Mouse (Mus musculus) neutrophil, adult 5-6 weeks (primary cell): ENCODE measurements around the gene Sav1. TPM values are rescaled to one million over a fixed set of nuclear protein-coding genes. Genes with fewer than 3 reads are reported as not detected.

ENCODE experiments used
- ATAC-seq: fragments of 151-379, 151-347 bp; 2 replicates; pipeline ENCODE4 v1.8.0; 2017; ENCODE audit warnings: mild to moderate bottlenecking, moderate TSS enrichment; ENCODE audit not compliant: insufficient number of reproducible peaks, poor library complexity, low FRiP score, severe bottlenecking; ENCODE audit errors: extremely low read depth
- total RNA-seq: library from RNA; stranded (forward); fragments of 200-1000 nt; gene quantifications from 2 replicates; pipeline ENCODE4 v1.2.3, GENCODE M21; 2017

Sav1 gene
- total RNA-seq, result 52.9 and 63.2 TPM in 2 replicates

DNA sequence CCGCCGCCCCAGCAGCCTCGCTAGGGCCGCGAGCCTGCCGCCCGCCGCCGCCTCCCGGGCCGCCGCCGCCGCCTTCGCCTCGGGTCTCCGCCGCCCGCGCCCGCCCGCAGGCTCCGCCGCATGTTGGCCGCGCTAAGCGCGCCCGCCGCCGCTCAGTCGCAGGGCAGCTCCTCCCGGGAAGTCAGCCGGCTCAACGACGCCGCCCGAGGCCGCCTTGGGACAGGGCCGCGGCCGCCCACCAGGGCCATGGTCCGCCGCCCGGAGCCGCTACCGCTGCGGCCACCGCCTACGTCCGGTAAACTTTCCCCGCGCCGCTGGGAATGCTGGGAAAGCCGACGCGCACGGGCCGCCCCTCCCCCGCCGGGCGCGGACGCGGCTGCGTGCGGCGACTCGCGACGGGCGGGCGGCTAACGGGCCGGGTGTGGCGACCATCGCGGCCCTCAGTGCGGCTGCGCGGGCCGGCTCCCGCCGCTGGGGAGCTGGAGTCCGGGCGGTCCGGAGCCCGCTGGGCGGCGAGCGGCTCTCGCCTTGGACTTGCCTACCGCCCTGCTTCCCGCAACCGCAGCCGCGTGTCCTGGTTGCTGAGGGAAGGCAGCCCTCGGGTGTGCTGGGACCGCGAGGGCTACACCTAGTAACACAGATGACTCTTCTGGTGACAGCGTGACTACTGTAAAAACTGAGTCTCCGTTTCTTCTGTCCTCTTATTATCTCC, at the start of gene Sav1:
Sav1 (minus strand) TSS at position 217 of the 712 bp plus-strand sequence.
- peak; percentile 54 for ATAC-seq

DNA sequence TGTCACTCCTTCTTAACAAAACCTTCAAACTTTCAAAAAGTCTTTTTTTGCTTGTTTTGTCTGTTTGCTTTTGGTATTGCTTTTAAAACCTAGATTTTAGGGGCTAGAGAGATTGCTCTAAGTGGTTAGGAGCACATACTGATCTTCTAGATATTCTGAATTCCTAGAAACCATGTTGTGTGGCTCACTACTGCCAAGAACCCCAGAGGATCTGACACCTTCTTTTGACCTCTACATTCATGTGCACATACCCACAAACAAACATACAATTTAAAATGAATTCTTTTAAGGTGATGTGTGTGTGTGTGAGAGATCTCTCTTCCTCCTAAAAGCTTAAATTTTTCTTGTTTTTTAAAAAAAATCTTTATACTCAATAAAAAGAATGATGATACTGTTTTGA, 39.4 kb upstream of the Sav1 start:
- ATAC-seq, result no peak

DNA sequence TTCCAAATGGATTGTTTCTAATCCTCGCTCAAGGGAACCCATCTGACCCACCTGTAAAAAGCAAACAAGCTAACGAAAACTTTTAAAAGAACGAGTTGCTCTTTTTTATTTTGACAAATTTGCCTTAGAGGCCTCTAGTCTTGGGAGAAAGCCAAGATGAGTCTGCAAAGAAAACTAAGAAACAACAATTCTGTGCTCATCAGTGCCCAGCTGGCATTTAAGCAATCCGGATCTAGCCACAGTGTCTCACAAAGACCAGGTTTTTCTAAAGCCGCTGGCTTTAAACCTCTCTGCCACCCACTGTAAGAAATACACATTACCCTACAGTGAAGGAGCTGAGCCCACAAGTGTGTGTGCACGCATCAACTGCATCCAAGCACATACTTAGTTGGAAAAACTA, 38.6 kb upstream of the Sav1 start:
- no peak for ATAC-seq

DNA sequence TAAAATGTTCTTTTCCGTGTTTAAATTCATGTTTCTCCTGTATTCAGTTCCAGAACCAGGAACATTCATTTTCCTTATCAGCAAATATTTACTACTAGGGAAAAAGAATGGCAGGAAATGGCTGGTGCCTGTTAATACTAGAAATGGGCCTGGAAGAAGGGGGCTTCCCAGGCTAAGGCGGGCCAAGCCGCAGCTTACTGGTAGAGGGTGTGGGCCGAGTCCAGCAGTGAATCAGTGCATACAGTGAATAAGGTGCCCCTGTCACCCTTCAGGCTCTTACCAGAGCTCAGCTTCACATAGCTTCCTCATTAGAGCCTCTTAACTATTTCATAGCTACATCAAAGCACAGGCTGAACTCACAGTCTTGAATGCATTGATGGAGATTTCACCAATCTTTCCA, 36.8 kb upstream of the Sav1 start:
- ATAC-seq, result no peak

DNA sequence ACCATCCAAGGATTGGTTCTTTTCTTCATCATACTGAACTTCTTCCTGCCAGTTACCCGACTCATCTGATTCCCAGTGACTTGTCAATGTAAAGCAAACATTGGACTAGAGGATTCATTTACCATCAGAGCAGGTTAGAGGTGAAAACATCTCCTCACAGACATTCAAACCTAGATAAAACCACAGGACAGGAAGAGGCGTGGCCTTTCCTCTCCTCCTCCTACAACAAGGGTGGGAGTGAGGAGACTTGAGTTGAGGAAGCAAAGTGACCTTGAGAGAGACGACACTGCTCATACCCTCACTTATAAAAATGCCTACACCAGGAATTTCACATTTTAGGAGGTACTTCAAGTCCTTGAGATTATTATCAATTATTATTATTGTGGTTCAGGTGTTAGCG, 31.4 kb upstream of the Sav1 start:
- ATAC-seq, result no peak

DNA sequence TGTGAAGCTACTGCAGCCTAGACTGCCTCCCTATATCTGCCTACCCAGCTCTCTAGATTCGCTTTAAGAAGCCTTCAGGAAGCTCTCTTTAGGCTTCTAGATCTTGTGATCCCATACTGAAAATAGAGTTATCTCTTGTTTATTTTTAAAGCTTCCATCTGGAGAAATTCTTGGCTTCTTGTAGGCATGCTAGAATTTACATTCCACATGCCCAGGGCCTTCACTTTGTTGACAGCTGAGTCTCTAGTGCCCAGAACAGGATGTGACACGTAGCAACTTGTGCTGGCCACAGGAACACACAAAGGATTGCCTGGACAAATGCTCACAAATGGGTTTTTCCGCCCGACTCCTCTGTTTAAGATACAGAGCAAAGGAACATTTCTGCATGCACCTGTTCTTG, 29.1 kb upstream of the Sav1 start:
- no peak for ATAC-seq

DNA sequence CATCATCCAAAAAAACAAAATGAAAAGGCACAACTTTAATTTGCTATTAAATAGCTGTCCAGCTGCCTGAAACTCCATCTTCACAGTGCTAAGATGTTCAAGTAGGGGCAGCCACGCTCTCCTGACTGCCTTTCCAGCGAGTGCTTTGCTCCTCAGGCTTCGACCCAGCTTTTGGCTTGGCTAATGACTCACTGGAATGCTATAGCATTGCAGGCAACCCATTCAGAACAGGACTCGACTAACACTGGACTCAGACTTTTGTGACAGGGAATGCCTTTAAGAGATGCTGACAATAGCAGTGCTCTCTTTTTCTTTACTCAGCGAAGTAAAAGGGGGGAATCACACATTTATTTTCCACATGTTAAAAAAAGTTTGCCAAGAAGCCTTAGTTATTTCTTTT, 24.9 kb upstream of the Sav1 start:
- ATAC-seq, result no peak

DNA sequence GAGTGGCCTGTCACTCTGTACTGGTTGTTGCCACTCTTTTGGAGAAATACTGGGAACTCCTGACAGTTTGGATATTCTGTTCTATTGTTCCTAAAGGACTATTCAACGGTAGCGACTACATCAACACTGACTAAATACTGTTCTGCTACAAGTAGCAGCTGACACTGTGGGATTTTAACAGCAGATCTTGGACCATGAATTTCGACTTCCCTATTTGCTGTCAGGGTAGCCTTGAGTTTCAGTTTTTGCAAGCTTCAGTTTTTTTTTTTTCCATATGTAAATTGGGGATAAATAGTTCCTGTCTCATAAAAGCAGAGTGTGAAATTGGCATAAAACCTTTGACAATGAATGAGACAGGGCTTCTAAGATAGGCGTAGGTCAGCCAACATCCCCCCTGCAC, 23.6 kb upstream of the Sav1 start:
- ATAC-seq, result no peak

DNA sequence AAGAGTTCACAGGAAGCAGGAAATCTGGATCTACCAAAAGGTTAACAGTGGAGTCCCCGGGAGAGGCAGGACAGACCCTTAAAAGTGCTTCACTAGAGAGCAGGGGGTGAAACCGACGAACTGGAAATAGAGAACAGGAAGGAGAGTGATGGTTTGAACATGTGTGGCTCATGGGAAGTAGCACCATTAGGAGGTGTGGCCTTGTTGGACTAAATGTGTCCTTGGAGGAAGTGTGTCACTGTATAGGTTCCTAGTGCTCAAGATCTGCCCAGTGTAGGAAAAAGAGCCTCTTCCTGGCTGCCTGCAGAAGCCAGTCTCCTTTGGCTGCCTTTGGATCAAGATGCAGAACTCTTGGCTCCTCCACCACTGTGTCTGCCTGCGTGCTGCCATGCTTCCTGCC, 18.3 kb upstream of the Sav1 start:
- no peak for ATAC-seq

DNA sequence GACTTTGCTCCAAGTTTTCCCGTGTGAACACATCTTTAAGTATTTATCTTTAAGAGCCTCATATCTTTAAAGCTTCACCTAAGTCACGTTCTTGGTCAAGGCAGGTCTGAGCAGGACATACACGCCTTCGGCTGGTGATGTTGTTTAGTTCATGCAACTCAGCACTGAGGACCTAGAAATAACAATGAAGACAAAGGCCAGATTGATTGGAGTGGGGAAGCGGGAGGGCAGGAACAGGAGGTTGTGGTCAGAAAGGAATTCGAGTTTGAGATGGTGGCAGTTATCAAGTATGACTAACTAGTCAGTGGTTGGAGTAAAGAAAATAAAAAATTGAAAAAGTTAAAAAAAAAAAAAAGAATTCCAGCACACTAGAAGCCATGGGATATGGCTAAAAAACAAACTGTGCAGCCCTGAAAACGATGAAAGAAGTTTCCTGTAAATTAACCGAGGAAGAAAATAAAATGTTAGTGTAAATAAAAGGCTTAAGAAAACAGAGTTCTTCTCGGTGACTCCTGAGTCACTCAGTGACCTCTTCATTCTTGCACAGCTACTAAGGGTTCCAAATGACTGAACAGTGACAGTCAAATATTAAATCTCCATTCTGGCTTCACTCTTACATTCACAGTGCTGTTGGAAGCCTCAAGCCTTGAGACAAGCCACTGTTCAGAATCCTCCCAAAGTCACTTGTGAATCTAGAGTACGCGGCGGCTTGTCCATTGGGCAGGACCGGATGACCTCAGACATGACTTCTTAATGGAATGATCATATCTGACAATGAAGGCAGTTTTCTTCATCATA, 11.6 kb upstream of the Sav1 start:
- no peak for ATAC-seq

DNA sequence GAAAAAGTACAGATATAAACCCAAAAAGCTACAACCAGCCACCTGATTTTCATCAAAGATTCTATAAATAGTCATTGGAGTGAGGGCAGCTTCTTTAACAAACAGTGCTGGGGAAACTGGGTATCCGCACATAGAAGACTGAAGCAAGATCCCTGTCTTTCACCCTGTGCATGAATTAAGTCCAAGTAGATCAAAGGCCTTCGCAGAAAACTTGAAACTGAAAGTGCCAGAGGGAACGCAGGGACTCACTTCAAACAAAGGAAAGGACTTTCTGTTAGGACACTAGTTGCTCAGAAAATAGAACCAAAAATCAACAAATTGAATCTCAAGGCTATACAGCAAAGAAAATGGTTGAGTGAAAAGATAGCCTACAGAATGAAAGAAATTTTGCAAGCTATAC, 8.6 kb upstream of the Sav1 start:
- no peak for ATAC-seq

DNA sequence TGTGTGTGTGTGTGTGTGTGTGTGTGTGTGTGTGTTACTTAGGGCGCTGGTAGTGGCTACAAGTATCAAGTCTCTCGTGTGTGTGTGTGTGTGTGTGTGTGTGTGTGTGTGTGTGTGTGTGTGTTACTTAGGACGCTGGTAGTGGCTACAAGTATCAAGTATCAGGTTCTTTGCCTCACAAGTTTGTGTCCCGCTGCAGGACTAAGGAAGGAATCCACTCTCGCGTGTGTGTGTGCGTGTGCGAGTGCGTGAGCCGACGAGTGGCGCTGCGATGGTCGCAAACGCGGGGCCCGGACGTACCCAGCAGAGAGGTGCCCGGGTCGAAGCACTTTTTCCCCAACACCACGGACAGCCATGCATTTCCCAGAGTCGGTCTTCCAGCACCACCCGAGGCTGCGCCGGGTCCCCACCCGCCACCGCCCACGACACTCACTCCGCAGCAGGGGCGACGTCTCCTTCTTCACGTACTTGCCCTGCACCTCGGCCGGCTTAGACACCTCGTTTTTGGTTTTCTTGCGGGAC, 500 bp downstream of the Sav1 start:
- peak; percentile 18; the same call in 1 of the 2 replicates for ATAC-seq

DNA sequence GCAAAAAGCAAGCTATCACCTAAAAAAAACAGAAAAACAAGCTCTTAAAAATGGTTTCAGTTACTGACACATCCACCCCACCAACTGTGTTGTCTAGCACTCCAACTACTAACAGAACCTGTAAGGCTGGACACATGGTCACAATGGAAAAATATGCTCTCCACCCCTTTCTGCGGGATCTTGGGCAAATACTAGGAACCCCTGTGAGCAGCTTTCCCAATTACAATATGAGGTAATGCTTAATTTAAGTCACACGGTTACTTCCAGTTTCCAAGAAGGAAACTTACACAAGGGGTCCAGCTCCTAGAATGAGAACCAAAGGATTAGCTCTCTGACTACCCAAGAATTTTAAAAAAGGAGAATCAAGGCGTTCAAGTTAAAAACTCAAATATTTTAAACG, 1.3 kb downstream of the Sav1 start:
- ATAC-seq, result no peak

DNA sequence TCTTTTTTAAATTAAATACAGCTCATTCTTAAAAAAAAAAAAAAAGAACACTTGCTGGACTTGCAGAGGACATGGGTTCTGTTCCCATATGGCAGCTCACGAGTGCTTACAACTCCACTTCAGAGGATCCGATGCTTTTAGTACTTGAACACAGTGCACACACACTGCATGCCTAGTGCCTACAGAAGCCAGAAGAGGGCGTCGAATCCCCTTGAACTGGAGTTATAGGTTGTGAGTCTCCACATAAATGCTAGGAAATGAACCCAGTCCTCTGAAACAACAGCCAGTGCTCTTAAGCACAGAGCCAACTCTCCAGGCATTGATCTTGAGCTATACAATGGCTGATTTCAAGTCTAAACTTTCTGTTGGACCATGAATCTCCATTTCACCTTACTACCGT, 3.9 kb downstream of the Sav1 start:
- no peak for ATAC-seq

DNA sequence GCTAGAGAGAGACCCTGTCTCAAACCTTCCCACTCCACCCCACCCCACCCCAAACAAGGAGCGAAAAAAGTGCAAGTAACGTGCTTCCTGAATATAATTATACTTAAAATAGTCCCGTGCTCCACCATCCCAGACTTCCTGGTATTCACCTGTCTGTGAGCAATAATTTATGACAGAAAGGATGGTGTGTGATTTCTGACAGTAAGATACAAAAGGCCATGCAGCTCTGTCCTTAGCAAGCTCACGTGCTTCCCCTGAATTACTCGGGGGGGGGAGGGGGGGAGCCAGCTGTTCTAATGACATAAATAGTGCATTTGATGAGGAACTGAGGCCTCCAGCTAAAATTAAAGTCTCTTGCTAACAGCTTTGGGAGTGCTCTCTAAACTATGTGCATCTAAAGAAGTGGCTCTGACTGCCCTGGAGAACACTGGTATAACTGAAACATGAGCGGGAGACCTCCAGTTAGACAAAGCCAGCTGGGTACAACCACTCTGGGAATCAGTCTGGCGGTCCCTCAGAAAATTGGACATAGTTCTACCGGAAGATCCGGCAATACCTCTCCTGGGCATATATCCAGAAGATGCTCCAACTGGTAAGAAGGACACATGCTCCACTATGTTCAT, 9.3 kb downstream of the Sav1 start:
- ATAC-seq, result 0 out of 2 replicates have a peak, but pooled peaks have one; percentile 26

DNA sequence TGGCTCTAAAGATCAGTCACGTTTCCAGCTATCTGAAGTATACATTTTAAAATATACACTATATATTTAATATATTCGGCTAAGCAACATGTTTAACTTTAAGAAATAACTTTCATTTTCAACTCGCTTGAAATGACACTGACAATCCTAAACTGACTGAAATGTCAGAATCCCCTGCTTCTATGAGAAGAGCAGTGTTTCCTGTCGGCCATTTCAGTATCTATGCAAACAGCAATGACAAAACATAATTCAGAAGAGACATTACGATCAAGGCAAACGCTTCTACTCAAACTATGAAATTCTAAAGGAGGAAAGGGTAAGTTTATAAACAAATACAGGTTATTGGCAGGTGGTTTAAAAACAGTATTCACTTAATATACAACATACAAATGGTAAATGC, 10.1 kb downstream of the Sav1 start:
- ATAC-seq, result no peak

DNA sequence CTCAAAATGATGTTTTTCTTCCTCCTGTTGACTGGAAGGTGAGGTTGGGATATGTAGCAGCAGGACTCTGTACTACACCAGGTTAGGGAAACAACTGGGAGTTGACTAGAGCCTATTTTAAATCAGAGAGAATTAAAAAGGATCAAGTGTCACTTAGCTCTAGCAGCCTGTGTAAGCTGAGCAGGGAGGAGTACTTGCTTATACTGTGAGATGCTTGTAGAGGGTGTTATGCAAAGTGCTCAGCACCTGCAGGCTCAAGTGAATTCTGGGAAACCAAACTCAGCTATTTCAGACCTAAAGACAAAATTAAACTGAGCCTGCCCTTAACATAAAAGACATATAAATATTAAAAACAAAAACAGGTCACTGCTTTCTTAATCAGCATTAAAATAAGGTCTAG, 13.1 kb downstream of the Sav1 start:
- ATAC-seq, result no peak

DNA sequence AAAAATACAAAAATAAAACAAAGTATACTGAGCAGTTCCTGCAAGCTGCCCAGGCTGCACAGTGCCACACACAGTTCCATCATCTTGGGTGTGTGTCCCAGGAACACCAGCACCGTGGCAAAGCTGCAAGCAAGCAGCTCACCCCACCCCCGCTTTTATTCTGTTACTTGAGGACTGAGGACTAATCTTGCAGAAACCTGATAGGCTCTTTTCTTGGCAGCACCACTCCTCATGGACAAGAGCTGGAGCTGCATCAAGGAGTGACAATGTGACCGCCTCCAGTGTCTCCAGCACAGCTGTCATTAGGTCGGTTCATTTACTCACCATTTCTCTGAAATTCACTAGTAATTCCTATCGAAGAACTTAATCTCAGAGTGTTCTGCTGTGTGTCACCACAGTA, 18.6 kb downstream of the Sav1 start:
- ATAC-seq, result no peak

DNA sequence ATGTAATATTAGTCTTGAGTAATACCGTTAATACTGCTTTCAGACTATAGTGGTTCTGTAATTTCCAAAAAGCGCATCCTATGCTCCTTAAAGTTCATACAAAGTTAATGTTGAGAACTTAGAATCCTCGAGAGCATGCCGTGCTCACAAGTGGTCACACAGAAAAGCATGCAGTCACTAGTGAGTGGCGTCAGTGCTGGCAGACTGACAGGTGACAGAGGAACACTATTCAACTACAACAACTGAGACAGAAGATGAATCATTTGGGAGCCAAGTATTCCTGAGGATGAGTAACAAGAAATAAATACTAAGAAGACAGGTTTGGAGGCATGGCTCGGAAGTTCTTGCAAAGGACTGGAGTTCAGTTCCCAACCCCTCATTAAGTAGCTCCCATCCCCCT, 19.7 kb downstream of the Sav1 start:
- no peak for ATAC-seq

DNA sequence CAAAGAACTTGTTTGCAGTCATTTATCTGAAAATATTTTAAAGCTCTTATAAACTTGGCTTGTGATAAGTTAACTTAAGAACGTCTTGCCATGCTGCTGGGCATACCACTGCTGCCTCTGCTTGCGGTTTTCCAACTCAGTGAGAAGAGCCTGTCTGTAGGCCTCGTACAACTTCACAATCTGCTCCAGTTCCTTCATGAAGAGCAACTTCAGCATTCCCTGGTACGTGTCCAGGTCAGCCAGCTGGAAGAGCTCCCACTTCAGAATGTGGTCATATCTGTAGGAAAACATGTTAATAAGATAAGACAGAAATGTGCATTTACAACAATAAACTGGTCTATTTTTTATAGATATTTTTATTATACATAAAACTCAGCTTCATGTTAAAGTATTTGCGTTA, 20.7 kb downstream of the Sav1 start:
- ATAC-seq, result no peak
